Mouse (Mus musculus): Measurements from ENCODE around the gene Hccs.

GRCm38 (mm10) chrX:169210019-169210418, 110.2 kb downstream of the Hccs start:
- no peak for TF ChIP-seq POLR2A (IDR thresholded peaks at IDR 0.05; ENCODE audit: low read depth, low read length)
- no peak for TF ChIP-seq CTCF (conservative IDR thresholded peaks at IDR 0.05; ENCODE audit: insufficient read depth, insufficient read length, low read depth, low read length)

Measured in kidney, adult 2 months (tissue).